In the genomic region with DNA sequence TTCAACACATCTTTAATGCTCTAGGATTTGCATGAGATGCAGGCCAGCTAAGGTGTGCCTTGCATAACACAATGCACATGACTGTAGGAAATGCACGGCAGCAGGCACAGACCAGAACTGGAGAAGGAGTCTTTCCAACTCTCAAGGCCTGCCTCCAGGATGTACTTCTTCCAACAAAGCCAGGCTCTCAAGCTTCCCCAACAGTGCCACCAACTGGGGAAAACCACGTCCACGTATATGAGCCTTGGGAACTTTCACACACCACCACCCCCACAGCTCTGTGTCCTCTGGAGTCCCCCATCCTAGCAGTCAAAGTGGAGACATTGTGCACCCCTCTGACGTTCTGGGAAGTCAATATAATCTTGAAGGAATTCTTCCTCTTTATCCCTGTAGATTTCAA, we compare ENCODE assay signal across 13 mouse cellular contexts. TPM values are rescaled to one million over a fixed set of nuclear protein-coding genes. Genes with fewer than 3 reads are reported as not detected.
DNase-seq lines count a peak whose midpoint lies in the region; ATAC-seq and TF ChIP-seq lines count a peak whose summit lies in the region.
"Had no signal": no experiment of that assay in that cellular context is flagged by ENCODE, and none has a peak within 500 bp of the region (broad histone marks: within the 10 kb centered on the region; RNA-seq: fewer than 3 reads in every experiment).

No protein-coding gene starts in this region.

- H3K27me3 ChIP-seq in lung, postnatal 0 days (replicated peaks; ENCODE audit: insufficient read depth, low read length), result no peaks in the 10 kb centered on the region
- H3K27me3 ChIP-seq: forebrain, embryonic 15.5 days had no signal

- no peaks in the 10 kb centered on the region; the same call in 1 of the 2 replicates for H3K4me1 ChIP-seq in lung, postnatal 0 days (ENCODE audit: insufficient read depth, low read depth, low read length)

- peaks cover 38% of the 10 kb centered on the region; the same call in 1 of the 2 replicates for H3K36me3 ChIP-seq in lung, postnatal 0 days (ENCODE audit: insufficient read depth, low read length)

- no peaks in the 10 kb centered on the region for H3K9me3 ChIP-seq in lung, postnatal 0 days (ENCODE audit: low read length)
- H3K9me3 ChIP-seq: forebrain, embryonic 15.5 days had no signal

- DNase-seq in adrenal gland, postnatal 10 days, result peak; percentile 40
- DNase-seq in adrenal gland, adult 18-20 months (ENCODE audit: low spot score in 2 of 2), result no peak
- DNase-seq in kidney, postnatal 10 days, result peak; percentile 41
- no peak for DNase-seq in kidney, adult 9 months
- DNase-seq in R1 (ENCODE audit: low read depth, low spot score), result peak; percentile 59
- DNase-seq in lung, postnatal 0 days (ENCODE audit: low spot score), result peak; percentile 64
- no peak for DNase-seq in urinary bladder, postnatal 10 days (ENCODE audit: low spot score)
- DNase-seq in embryo, embryonic 10 days (ENCODE audit: low spot score), result no peak
- DNase-seq: cerebellum, adult 2 months had no signal

- no peak overlapping the region for H3K4me3 ChIP-seq in lung, postnatal 0 days (ENCODE audit: low read depth, low read length)
- H3K4me3 ChIP-seq: forebrain, embryonic 15.5 days had no signal

- no peak for ATAC-seq in lung, postnatal 0 days
- ATAC-seq: forebrain, embryonic 15.5 days had no signal

- H3K27ac ChIP-seq in lung, postnatal 0 days (ENCODE audit: low read length), result no peak overlapping the region
- H3K27ac ChIP-seq: forebrain, embryonic 15.5 days had no signal

- WGBS in lung, postnatal 0 days, result 23% methylated on average over 4 of the region's 4 CpGs

- no peak overlapping the region for H3K4me2 ChIP-seq in lung, postnatal 0 days (replicated peaks; ENCODE audit: low read depth, low read length)
- H3K4me2 ChIP-seq: forebrain, embryonic 15.5 days had no signal

- peak; percentile 63 for TF ChIP-seq CTCF in lung, postnatal 0 days (IDR thresholded peaks at IDR 0.05)

- no peak overlapping the region for H3K9ac ChIP-seq in lung, postnatal 0 days (replicated peaks; ENCODE audit: low read depth)
- H3K9ac ChIP-seq: forebrain, embryonic 15.5 days had no signal

- TF ChIP-seq EP300 in lung, postnatal 0 days (IDR thresholded peaks at IDR 0.05), result peak; percentile 16; the same call in 1 of the 2 replicates

RNA-seq across cellular contexts. Expression of gene H2afj, which starts 5.1 kb away (rescaled TPM):
- 10 to 100 TPM; 71.1 to 85.2 TPM for total RNA-seq in adrenal gland, postnatal 10 days (2021)
- total RNA-seq in adrenal gland, adult 18-20 months (2021), result 100 to 1,000 TPM; 104 to 207 TPM
- 424 and 464 TPM in 2 replicates for polyA plus RNA-seq in lung, postnatal 0 days (2015; fragmentation: Nextera tagmentation; extraction: Ambion mirVana)

RNA-seq across cellular contexts. Expression of gene Hist4h4, which starts 8.9 kb away (rescaled TPM):
- total RNA-seq in adrenal gland, postnatal 10 days (2021), result 10 to 100 TPM; 28.3 to 29.2 TPM
- 1 to 10 TPM; 8.6 to 8.9 TPM for total RNA-seq in adrenal gland, adult 18-20 months (2021)
- polyA plus RNA-seq in lung, postnatal 0 days (2015; fragmentation: Nextera tagmentation; extraction: Ambion mirVana), result 1.5 and 1.6 TPM in 2 replicates

RNA-seq across cellular contexts. Expression of gene BC049715, which starts 14.3 kb away (rescaled TPM):
- total RNA-seq in adrenal gland, postnatal 10 days (2021), result under 1 TPM; 0.73 to 0.75 TPM
- total RNA-seq in adrenal gland, adult 18-20 months (2021), result 1 to 10 TPM in 1 of 2 experiments, under 1 TPM in 1; 0.45 to 1.0 TPM
- polyA plus RNA-seq in lung, postnatal 0 days (2015; fragmentation: Nextera tagmentation; extraction: Ambion mirVana), result 1.8 and 2.2 TPM in 2 replicates

RNA-seq across cellular contexts. Expression of gene Wbp11, which starts 14.9 kb away (rescaled TPM):
- 10 to 100 TPM; 82.5 to 86.5 TPM for total RNA-seq in adrenal gland, postnatal 10 days (2021)
- total RNA-seq in adrenal gland, adult 18-20 months (2021), result 10 to 100 TPM; 72.0 to 77.7 TPM
- 44.4 and 46.1 TPM in 2 replicates for polyA plus RNA-seq in lung, postnatal 0 days (2015; fragmentation: Nextera tagmentation; extraction: Ambion mirVana)

RNA-seq across cellular contexts. Expression of gene Smco3, which starts 22.1 kb away (rescaled TPM):
- under 1 TPM; 0.27 to 0.51 TPM for total RNA-seq in adrenal gland, postnatal 10 days (2021)
- under 1 TPM; 0.23 to 0.32 TPM for total RNA-seq in adrenal gland, adult 18-20 months (2021)
- polyA plus RNA-seq in lung, postnatal 0 days (2015; fragmentation: Nextera tagmentation; extraction: Ambion mirVana), result 2.3 and 3.4 TPM in 2 replicates
- total RNA-seq: liver, adult 2 months; monocyte, adult 5-6 weeks had no signal
- polyA plus RNA-seq: forebrain, embryonic 15.5 days; heart, embryonic 14.5 days; liver, adult 2 months had no signal

Comparison
In these comparisons a context has a peak if more than half of its experiments do, and no peak if none do; other contexts are left out.
1. DNase-seq: peak in adrenal gland, postnatal 10 days (single experiment), kidney, postnatal 10 days (single experiment), R1 (single experiment) and lung, postnatal 0 days (single experiment); none in adrenal gland, adult 18-20 months (0 of 2), kidney, adult 9 months (single experiment), urinary bladder, postnatal 10 days (single experiment) and embryo, embryonic 10 days (single experiment).